Mouse (Mus musculus) thymus, postnatal 4 days (tissue): Measurements from ENCODE around the gene Capn3.

ENCODE experiments used
- DNase-seq: peaks from one replicate; pipeline ENCODE4 v3.0.0; 2021

Capn3 gene

DNA sequence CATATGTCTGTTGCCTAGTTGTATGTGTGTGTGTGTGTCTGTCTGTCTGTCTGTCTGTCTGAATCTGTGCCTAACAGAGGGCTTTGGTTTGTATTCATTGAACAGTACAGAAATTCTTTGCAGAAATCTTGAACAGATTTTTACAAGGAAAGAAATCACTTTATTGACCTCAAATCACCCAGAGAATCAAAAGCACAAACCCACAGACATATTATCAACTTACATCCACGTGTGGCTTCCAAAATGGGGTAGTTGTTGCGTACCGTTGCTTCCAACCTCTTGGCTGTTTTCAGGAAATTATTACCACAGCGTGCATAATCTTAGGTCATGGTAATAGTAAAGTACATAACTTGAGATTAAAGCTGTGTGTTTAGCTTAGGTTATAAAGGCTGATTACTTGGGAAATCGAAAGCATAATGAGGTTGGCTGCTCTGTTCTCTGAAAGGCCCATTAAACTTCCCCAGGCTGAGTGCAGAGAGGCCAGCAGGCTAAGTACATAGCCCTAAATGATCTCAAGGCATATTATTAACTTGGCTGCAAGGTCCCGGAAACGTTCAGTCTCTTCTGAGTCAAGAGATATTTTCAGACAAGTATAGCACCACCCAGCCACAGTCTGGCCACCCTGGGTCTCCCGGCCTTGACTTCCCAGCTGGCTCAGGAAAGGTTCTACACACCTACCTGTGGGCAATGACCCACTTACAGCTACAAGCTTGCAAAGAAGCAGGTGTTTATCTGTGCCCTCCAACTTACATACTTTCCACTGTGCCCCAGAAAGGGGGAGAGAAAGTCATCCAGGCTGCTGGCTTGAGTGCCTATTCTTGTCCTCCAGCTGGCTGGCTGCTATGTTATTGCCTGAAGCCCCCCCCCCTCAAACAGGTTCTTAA is 26.9 kb downstream of the Capn3 start:
- peak; percentile 70 for DNase-seq

DNA sequence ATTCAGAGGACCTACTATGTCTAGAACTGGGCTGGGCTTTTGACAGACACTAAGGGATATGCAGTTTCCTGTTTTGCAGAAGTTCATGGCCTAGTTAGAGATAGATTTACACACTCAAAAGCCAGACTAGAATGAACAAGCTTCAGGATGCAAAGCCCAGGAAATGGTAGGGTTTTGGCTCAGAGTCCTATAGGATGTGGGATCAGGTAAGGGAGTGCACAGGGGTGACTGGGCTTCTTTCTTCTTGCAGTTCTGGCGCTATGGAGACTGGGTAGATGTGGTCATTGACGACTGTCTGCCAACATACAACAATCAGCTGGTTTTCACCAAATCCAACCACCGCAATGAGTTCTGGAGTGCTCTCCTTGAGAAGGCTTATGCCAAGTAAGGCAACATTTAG is 28.4 kb downstream of the Capn3 start:
- no peak for DNase-seq

DNA sequence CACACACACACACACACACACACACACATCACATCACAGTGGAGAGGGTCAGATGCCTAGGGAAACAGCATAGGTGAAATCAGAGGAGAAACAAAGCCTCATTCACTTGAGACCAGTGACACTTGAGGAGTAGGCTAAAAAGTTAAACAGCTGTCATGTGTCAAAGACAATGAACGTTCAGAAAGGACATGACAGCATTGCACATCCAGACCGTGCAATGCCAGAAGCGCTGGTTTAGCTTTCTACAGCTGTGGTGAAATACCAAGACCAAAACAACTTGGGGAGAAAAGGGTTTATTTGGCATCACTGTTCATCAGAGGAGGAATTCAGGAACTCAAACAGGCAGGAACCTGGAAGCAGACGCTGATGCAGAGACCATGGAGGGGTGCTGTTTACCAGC is 37.4 kb downstream of the Capn3 start:
- DNase-seq, result peak; percentile 9

DNA sequence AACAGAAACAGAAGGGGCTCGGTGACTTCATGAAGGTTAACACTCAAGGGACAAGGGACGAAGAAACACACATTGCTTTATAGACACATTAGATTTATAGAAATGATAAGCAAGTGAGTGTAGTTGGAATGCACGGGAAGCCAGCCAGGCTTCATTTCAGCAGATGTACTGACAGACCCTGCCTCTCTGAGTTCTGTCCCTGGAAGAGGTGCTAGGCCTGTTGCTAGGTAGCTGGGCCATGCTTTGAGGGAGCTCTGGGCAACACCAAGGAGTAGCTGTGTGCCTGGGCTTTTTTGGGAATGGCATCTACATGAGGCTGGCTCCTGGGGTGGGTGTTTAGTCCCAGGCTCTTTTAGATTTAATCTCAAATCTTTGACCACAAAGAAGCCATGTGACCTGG is 40.7 kb downstream of the Capn3 start:
- peak; percentile 19 for DNase-seq

DNA sequence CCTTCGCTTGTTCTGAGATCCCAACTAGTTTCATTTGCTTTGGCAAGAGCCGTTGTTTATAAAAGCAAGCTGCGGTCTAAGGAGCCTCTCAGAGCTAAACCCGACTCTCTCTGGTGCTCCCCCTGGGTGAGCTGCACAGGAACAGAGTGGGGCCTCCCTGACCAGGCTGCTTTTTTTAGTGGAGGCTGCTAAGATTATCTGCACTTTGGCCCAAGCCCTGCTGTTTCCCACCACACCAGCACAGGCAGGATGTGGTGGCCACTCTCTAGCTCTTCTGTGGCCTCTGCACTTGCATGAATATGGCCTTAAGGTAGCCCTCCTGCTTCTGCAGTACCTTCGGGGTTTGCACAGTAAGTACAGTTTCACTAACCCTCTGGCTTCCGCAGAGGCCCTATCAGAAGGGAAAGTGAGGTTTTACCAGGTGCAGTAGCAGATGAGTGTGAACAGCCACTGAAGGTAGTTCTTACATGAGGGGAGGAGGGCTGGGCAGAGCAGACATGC is 44.2 kb downstream of the Capn3 start:
- DNase-seq, result peak; percentile 78

DNA sequence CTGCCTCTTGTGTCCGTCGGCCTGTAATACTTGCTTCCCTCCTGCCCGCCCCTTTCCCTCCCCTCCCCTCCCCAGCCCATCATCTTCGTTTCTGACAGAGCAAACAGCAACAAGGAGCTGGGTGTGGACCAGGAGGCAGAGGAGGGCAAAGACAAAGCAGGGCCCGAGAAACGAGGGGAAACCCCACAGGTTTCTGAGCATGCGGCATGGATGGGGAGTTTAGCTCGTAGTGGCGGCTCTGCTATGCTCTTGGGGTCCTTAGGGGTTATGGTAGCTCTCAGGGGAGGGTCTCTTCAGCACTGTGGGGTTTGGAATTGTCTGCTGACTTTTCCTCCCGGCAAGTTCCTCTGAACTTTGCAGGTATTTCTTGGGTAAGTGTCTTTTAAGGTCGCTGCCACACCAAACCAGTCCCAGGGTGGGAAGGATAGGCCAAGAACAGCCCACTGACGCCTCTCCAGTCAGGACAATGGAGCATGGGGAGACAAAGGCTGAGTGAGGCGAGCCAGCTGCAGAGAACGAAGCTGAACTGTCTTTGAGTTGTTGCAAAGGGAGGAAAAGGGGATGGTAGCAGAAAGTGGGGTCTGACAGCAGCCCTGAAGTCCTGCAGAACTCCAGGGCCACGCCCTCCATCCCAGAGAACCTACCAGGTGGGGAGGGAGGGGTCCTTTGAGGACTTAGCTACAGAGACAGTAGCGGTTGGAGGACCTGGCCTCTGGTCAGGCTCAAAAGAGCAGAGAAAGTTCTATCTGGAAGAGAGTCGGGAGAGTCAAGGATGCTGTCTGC is 45.5 kb downstream of the Capn3 start:
- peak; percentile 71 for DNase-seq

DNA sequence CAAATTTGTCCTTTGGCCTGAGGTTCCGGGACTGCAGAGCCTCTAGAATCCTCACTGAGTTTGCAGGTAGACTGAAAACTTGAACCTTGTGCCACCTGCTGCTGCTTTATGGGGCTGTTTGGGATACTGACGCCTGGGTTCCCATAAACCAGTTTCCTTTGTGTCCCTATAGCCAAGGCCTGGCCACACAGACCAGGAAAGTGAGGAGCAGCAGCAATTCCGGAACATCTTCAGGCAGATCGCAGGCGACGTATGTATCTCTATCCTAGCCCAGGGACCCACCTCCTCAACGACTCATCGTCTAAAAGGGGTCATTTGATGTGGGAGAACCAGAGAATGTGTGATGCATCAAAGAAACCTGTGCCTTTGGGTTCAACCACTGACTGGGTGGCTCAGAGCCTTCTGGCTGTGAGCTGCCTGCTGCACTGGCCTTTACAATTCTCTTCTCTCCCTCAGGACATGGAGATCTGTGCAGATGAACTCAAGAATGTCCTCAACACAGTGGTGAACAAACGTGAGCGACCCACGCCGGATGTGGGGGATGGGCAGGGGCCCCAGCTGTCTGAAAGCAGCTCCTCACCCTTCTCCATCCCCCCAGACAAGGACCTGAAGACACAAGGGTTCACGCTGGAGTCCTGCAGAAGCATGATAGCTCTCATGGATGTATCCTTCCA is 46.2 kb downstream of the Capn3 start:
- DNase-seq, result peak; percentile 96

DNA sequence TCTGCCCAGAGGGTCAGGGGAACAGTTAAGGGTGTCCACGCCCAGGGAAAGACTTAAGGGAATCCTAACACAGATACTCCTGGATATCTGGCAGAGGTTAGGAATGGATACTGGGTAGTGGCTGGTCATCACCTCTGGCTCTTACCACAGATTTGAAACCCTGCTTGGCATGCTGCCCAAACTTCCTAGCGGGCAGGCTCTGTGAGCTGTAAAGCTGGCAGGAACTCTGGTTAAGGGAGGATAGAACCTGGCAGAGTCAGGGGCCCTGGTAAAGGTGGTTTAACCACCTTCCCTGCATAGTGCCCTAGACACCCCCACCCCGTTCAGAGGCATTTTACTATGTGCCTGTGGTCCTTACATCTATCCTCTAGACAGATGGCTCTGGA is 46.8 kb downstream of the Capn3 start:
- peak; percentile 70 for DNase-seq

DNA sequence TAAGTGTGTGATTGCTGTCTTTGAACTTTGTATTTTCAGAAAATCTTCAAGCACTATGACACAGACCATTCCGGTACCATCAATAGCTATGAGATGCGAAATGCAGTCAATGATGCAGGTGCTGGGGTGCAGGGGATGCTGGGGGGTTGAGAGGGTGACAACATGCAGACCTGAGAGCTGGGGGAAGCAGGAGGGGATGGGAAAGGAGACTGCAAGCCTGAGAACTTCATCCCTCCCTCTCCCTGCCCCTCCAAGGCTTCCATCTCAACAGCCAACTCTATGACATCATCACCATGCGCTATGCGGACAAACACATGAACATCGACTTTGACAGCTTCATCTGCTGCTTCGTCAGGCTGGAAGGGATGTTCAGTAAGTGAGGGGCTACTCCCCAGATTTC is 47.3 kb downstream of the Capn3 start:
- DNase-seq, result peak; percentile 53

DNA sequence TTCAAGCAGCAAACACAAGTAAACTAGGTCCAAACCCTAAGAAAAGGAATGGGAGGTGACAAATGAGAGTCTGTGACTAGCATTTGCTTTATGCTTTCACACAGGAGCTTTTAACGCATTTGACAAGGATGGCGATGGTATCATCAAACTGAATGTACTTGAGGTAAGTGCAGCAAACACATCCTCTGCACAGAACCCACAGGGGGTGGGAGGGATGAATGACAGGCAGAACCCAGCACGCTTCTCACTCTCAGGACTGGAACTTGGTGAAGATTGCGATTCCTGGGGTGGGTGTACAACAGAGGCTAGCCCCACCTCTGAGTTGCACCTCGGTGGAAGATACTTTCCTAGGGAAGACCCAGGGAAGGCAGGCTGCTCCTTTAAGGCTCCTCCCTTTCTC is 48.2 kb downstream of the Capn3 start:
- peak; percentile 51 for DNase-seq

DNA sequence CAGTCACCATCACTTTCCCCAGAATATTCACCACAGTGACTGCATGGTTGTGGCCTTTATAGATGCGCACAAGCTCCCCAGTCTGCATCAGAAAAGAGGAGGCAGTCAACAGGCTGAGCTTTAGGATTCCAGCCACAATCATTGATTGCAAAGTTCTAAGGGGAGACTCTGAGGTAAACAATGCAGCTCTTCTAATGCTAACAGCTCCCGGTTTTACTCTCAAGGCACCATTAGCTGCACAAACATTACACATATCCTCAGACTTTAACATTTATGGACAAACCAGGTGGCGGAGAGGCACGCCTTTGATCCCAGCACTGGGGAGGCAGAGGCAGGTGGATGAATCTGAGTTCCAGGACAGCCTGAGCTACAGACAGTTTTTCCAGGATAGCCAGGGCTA is 58.4 kb downstream of the Capn3 start:
- DNase-seq, result no peak

DNA sequence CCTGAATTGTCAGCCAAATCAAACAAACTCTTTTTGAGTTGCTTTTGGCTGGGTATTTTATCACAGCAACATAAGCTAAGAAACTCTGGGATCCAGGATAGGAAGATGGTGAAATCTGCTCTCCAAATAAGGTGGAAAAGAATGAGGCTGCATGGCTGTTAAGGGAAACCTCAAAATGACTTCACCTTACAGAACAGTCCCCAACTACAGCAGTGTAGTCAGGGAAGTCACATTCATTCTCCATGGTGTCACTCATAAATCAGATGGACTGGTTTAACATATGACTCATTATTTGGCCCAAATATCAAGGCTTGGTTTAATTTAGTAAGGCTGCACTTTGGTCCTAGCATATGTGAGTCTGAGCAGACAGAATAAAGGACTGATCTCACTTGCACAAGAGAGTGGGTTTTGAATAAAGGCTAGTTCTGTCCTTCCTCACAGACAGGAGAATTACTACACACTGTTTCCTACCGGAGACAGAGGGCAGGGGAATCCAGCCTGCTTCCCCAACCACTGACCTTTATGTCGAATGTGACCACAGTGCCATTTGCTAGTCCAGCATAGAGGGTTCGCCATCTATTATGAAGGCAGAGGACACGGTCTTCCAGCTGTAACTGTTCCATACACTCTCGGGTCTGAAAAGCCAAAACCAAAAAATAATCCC is 62.9 kb downstream of the Capn3 start:
- no peak for DNase-seq

DNA sequence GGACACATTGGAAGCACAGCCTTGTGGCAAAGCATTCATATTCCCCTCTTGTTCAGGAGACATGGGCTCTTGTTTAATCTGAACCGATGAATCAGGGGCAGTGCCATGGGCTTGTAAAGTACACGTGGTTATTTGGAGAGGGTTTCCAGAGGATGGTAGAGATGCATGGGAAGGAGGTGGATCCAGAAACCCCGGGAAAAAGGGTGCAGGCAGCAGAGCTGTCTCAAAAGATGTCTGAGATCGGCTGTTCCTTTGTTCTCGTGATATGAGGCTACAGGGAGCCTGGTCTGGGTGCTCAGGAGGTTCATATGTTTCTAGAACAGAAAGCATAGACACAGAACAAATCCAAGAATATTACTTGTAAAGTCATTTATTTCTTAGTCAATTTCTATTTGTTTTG is 71.0 kb downstream of the Capn3 start:
- DNase-seq, result no peak

DNA sequence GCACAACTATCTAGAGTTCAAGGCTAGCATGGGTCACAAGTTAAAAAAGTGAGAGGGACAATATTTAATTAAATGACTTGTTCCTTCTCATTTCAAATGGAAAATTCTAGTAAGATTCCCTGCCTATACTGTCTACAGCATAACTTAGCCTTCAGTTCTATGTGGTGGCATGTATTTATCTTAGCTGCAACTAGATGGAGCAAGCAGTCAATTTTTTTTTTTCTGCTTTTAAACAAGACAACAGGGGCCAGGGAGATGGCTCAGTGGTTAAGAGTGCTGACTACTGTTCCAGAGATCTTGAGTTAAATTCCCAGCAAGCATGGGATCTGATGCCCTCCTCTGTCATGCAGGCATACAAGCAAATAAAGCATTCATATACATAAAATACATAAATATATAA is 73.7 kb downstream of the Capn3 start:
- DNase-seq, result no peak

DNA sequence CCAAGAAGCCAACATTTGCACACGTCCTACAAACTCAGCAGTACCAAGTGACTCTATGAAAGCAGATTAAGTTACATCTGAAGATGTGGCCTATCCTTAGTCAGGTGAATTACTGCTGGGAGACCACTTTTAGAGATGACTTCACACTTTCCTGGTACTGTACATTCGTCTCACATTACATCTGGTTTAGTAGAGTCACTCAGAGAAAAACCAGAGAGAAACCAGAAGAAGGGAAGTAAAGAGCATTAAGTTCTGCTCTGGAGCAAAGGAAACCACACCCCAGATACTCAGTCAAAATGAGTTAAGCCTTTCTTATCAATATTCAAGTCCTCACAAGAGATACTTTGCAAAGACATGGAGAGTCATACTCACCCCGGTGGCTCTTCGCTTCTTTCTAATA is 75.4 kb downstream of the Capn3 start:
- DNase-seq, result no peak

DNA sequence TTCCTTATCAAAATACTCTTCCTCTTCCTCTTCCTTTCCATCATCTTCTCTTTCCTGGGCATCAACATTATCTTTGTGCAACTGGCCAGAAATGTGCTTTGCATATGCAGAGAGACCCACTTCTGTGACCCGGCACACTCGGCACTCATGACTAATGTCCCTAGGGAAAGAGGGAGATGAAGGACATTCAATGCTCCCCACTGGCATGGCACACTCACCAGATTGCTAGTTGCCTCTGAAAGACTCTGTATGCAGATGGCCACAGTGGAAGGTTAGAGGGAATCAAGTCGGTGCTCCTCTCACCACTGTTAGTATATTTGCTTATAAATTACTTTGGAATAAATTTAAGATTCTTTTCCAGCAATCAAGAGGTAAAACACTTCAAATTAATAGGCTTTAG is 83.5 kb downstream of the Capn3 start:
- DNase-seq, result no peak

DNA sequence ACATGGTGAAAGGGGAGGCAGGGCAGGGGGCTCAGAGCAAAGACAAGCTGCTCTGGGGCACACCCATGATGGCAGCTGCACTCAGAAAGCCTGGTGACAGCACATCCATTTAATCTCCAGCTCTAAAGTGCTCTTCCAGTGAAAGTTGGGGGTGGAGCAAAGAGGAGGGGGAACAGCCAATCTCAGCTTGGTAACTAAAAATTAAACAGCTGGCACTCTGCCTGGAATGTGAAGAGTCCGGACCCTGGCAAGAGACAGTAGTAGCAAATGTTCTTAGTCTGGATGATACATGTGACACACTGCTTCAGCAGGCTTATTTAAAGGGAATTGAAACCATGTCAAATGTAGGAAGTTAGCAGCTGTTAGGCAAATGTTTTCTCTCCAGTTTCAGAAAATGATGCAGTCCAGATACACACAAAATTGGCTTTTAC is 84.0 kb downstream of the Capn3 start:
- DNase-seq, result no peak

DNA sequence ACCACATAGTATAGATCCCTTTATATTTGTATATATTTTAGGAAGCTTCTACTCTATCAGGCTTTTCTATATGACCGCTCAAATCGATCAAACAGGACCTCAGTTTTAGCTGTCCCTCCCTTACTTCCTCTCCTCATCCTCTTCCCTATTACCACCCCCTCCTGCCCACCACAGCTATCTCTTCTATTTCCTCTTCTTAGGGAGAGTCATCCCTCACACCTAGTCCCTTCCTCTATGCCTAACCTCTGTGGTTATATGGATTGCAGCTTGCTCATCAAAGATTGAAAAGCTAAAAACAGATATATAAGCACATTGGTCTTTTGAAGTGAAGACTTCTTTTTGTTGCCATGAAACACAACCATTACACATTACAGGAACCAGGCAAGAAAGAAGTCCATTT is 88.9 kb downstream of the Capn3 start:
- no peak for DNase-seq
